6 mouse cellular contexts compared by ENCODE assay signal in genomic region chr5:71309414-71309813, GRCm38 (mm10).
"Had no signal": no experiment of that assay in that cellular context is flagged by ENCODE, and none has a peak within 500 bp of the region (broad histone marks: within the 10 kb centered on the region; RNA-seq: fewer than 3 reads in every experiment).

No protein-coding gene starts in this region.

- DNase-seq: kidney, postnatal 25 days; layer of hippocampus, adult 9-11 months; layer of hippocampus, postnatal 36 days; lung, adult 18-20 months; retina, postnatal 1 day; thymus, postnatal 4 days had no signal
